Mouse (Mus musculus) kidney, adult 9 months (tissue): Measurements from ENCODE around the gene P4hb.
"Not testable (repeated sequence)": the region's sequence is repeated elsewhere in the genome, so short reads cannot be mapped to it uniquely, and the experiment has no call there.

Experiments used
- DNase-seq: peaks from one replicate; pipeline ENCODE4 v3.0.0; 2022

P4hb gene

GRCm38 (mm10) chr11:120571754-120572416, 1.2 kb downstream of the P4hb start:
- no peak for DNase-seq

DNA sequence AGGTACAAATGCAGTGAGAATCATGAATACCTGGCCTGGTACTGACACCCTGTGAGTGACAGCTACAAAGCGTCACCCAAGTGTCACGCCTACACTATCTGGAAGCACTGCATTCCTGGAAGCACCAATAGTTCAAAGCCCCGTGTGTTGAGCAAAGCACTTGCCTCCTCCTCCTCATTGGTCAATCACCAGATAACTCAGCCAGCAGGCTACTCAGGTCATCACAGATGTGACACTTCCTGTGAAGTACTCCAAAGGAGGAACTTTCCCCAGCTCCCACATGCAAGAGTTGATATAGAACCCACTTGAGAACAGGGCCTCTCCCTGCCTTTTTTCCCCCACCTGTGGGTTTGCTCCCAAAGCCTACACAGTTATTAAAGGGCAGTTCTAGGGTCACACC, 1.9 kb downstream of the P4hb start:
- DNase-seq, result no peak

GRCm38 (mm10) chr11:120568324-120568723, 4.7 kb downstream of the P4hb start:
- DNase-seq, result no peak

DNA sequence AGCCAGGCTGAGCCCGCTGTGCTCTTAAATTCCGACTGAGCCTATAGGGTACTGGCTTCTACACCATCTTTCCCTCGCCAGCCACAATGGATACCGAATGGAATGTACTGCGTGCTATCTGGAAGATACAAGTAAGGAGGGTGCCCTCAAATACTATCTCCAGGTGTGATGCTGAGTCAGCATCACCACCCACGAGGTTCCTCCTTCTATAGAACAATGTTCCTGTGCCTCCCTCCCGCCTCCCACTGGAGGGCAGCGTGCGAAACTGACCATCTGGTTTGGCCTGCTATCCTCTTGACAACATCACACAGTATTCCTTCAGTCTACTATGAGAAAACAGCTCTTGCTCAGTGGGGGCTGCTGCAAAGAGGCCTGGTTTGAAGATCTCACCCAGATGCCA, 7.9 kb downstream of the P4hb start:
- DNase-seq, result no peak

GRCm38 (mm10) chr11:120562949-120563348, 10.1 kb downstream of the P4hb start:
- no peak for DNase-seq

DNA sequence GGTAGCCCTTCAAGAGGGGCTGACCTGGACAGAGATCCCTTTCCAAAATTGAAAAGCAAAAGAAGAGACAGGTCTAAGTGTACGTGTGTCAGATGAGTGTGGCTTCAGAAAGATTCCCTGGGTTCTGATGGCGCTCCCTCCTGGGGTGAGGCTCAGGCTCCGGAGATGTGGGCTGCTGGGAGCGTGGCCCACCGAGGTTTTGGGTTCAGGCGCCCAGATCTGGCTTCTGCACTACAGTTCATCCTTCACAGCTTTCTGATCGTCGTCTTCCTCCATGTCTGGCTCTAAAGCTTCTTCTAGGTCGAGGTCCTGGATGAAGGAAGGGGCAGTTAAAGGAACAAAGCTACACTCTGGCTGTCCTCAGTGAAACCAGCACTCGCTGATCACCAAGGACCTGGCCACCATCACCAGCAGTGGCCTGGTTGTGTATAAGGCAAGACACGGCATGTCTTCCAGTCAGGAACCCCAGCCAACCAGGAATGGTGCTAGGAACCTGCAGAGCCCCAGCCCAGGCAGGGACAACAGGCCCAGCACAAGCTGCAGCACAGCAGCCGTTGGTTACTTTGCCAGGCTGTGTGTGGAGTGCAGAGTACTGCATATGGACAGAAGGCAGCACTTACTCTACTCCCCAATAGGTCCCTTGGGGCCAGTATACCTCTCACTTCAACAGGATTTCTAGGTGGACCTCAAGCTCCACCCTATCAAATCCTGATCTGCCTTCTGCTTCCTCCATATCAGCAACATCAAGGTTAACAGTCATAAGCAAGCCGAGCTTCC, 11.9 kb downstream of the P4hb start:
- no peak for DNase-seq

GRCm38 (mm10) chr11:120558843-120559242, 14.2 kb downstream of the P4hb start:
- not testable (repeated sequence) for DNase-seq

GRCm38 (mm10) chr11:120555260-120555659, 17.8 kb downstream of the P4hb start:
- no peak for DNase-seq

DNA sequence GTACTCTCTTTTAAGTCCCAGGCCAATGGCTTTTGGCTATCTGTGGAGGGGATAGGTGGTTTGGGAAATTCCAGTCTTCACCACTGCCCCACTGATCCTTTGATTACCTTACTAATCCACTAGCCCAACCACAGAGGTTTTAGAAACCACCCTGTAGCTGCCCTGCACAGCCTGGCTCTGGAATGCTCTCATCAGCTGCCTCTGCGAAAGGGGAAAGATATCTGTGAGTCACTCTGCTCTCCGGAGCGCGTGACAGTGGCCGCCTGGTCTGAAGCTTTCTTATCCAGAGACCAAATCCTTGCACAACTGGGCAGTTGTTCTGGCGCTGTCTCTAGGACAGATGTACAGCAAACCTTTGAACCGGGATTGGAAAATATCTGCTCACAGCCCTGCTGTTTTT, 18.2 kb downstream of the P4hb start:
- DNase-seq, result no peak

- no peak for DNase-seq
Observed at GRCm38 (mm10) chr11:120552736-120553135, 20.3 kb downstream of the P4hb start.

- no peak for DNase-seq
Observed at GRCm38 (mm10) chr11:120550810-120551440, 22.1 kb downstream of the P4hb start, which contains the start of gene Ppp1r27. Ppp1r27 (minus strand) TSS chr11:120551132.

- peak; percentile 38 for DNase-seq
Observed at GRCm38 (mm10) chr11:120549986-120550809, 22.9 kb downstream of the P4hb start.

GRCm38 (mm10) chr11:120549168-120549945, 23.7 kb downstream of the P4hb start, which contains the start of gene Mcrip1:
Mcrip1 (minus strand) TSS chr11:120549727.
- DNase-seq, result peak; percentile 93

DNA sequence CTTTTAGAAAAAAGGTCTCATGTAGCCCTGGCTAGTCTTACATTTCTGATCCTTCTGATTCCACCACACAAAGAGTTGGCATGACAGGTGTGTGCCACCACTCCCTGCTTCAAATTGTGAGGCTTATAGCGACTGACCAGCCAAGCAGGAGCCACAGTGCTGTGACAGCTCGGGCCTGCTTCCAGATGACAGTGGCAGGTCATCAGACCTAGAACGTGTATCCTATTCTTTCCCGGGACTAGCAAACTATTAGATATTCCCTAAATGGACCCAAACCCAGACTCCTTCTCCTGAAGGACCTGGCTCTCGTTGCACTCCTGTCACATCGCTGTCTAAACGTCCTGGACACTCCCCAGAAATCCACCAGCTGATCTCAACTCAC, 24.3 kb downstream of the P4hb start:
- peak; percentile 20 for DNase-seq

- no peak for DNase-seq
Observed at GRCm38 (mm10) chr11:120548214-120548613, 24.8 kb downstream of the P4hb start.

DNA sequence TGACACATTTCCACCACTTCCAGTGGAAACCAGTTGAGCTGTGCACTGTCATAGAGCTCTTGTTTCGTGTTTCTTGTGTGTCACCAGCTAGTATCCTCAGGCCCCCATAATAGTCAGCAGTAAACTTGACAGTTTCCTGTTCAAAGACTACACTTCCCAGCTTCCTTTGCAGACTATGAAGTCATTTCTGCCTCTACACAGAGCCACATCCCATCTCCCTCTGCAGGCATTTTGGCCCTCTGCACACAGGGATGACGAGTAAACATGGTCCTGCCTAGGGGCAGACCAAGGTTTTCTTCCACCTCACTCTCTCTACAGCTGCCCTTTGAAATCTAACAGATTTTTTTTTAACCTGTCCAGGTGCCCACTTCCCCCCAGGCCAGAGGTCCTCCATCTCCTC, 25.6 kb downstream of the P4hb start:
- peak; percentile 30 for DNase-seq

- peak; percentile 43 for DNase-seq
Observed at GRCm38 (mm10) chr11:120545964-120546363, 27.1 kb downstream of the P4hb start.

DNA sequence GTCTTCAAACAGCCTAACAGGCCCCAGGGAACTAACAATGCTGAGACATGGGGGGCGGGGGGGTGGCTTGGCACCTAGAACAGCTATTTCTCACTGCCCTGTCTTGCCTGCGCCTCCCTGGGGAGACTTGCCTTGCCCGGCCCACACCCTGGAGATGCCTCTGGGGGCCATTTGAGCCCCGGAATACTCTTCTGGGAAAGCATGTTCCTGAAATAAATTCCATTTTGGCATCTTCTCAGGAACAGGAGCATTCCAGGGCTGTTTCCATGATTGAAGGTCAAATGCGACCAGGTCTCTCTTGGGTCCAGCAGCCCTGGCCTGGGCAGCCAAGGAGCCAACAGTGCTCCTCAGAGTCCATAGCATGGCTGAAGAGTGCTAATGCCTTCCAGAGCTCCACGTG, 30.7 kb downstream of the P4hb start:
- DNase-seq, result peak; percentile 47

DNA sequence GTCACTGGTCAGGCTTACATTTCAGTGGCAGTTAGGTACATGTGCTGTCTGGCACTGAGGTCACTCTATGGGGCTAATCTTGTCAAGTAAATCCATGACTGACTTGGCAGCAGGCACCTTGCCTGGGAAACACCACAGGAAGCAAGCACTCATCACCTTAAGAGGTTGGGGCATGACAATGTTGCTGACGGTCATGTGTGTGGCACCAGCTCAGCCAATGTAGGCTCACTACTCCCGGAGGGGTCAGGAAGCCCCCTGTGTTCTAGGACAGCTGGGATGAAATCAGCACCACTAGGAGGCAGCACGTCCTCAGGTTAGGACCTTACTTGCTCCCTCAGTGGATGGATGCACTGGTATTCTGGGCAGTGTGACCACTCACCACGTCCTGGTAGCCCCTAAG, 31.1 kb downstream of the P4hb start:
- DNase-seq, result peak; percentile 53

GRCm38 (mm10) chr11:120539285-120540014, 33.6 kb downstream of the P4hb start:
- DNase-seq, result peak; percentile 85

DNA sequence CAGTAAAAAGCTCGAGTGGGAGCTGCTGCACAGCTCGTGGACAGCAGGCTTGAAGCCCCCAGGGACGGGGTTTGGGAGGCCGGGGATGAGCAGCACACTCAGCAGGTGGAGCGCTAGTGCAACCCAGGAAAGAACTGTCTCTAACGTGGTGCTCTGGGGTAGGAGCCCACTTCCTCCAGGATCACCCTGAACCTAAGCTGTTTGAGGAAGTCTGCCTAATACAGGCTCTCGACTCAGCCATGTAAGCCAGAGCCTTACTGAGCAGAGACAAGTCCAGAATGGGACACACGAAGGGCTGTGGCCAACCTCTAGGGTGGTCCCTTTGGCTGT, 34.1 kb downstream of the P4hb start:
- DNase-seq, result no peak

GRCm38 (mm10) chr11:120538485-120538884, 34.6 kb downstream of the P4hb start:
- peak; percentile 89 for DNase-seq
